Mouse (Mus musculus) adrenal gland (tissue): Measurements from ENCODE around the gene Taar8a.
"Not testable (repeated sequence)": the region's sequence is repeated elsewhere in the genome, so short reads cannot be mapped to it uniquely, and the experiment has no call there.

Source experiments
- intact Hi-C: fragments of 180-260 bp; cut with DNase I; formaldehyde crosslinking; loops from one replicate; pipeline ENCODE4 v1.15.1; 2025
- long read RNA-seq, 2 experiments: library from polyadenylated mRNA; unstranded; transcript quantifications; one replicate each; pipeline ENCODE4 v2.0.0; 2020; ENCODE audit warnings: borderline replicate concordance in 1 of 2; ENCODE audit not compliant: insufficient replicate concordance in 1 of 2

The Taar8a gene
- long read RNA-seq, experiment 1 = 0 reads
- long read RNA-seq, experiment 2 = 0 reads

- intact Hi-C loops = not testable (repeated sequence)
Observed at GRCm38 (mm10) chr10:24076200-24076599, at the start of gene Taar8a. TSS of gene Taar8a (plus strand) at chr10:24076500.

- intact Hi-C loops = no loop called here
Observed at GRCm38 (mm10) chr10:24026922-24027321, 49.4 kb upstream of the Taar8a start, which contains the start of gene Taar7d. TSS of gene Taar7d (plus strand) at chr10:24027222.

- intact Hi-C loops = no loop called here
Observed at GRCm38 (mm10) chr10:24031347-24031746, 45.0 kb upstream of the Taar8a start.

- intact Hi-C loops = no loop called here
Observed at GRCm38 (mm10) chr10:24037314-24037713, 39.0 kb upstream of the Taar8a start, which contains the start of gene Taar7e. TSS of gene Taar7e (plus strand) at chr10:24037614.

GRCm38 (mm10) chr10:24040120-24040869 lies 36.0 kb upstream of the Taar8a start:
- intact Hi-C loops = no loop called here

GRCm38 (mm10) chr10:24049210-24049609 lies 27.1 kb upstream of the Taar8a start, which contains the start of gene Taar7f:
TSS of gene Taar7f (plus strand) at chr10:24049510.
- intact Hi-C loops = no loop called here

GRCm38 (mm10) chr10:24052039-24052438 lies 24.3 kb upstream of the Taar8a start:
- intact Hi-C loops = no loop called here

GRCm38 (mm10) chr10:24058986-24059385 lies 17.3 kb upstream of the Taar8a start:
- intact Hi-C loops = no loop called here

GRCm38 (mm10) chr10:24074751-24075150 lies 1.5 kb upstream of the Taar8a start:
- intact Hi-C loops = not testable (repeated sequence)

GRCm38 (mm10) chr10:24080166-24080565 lies 3.9 kb downstream of the Taar8a start:
- intact Hi-C loops = loop anchor here (2.0 to 5.0 kb wide), 2 partner anchors 101 to 268 kb away; no protein-coding TSS in a partner anchor

GRCm38 (mm10) chr10:24085936-24086335 lies 9.6 kb downstream of the Taar8a start:
- intact Hi-C loops = no loop called here

- intact Hi-C loops = no loop called here
Observed at GRCm38 (mm10) chr10:24086555-24086954, 10.3 kb downstream of the Taar8a start.

GRCm38 (mm10) chr10:24087168-24087567 lies 10.9 kb downstream of the Taar8a start:
- intact Hi-C loops = no loop called here

GRCm38 (mm10) chr10:24092194-24092593 lies 15.9 kb downstream of the Taar8a start, which contains the start of gene Taar8b:
TSS of gene Taar8b (minus strand) at chr10:24092294.
- intact Hi-C loops = no loop called here

GRCm38 (mm10) chr10:24097010-24097409 lies 20.7 kb downstream of the Taar8a start:
- intact Hi-C loops = not testable (repeated sequence)

GRCm38 (mm10) chr10:24101812-24102211 lies 25.5 kb downstream of the Taar8a start, which contains the start of gene Taar8c:
TSS of gene Taar8c (minus strand) at chr10:24101912.
- intact Hi-C loops = not testable (repeated sequence)

GRCm38 (mm10) chr10:24103299-24103698 lies 27.0 kb downstream of the Taar8a start:
- intact Hi-C loops = not testable (repeated sequence)

GRCm38 (mm10) chr10:24107747-24108146 lies 31.4 kb downstream of the Taar8a start:
- intact Hi-C loops = no loop called here

GRCm38 (mm10) chr10:24108236-24108635 lies 31.9 kb downstream of the Taar8a start:
- intact Hi-C loops = no loop called here

- intact Hi-C loops = not testable (repeated sequence)
Observed at GRCm38 (mm10) chr10:24109434-24109833, 33.1 kb downstream of the Taar8a start, which contains the start of gene Taar9. TSS of gene Taar9 (minus strand) at chr10:24109534.

GRCm38 (mm10) chr10:24111116-24111778 lies 34.9 kb downstream of the Taar8a start:
- intact Hi-C loops = no loop called here
